Mouse (Mus musculus) right cerebral cortex, postnatal 10 days (tissue): ENCODE results near the gene Ugt1a6b.
"Not testable (repeated sequence)": the region's sequence is repeated elsewhere in the genome, so short reads cannot be mapped to it uniquely, and the experiment has no call there.

Source experiments
- DNase-seq, 2 experiments: peaks; one replicate each; pipeline ENCODE4 v3.0.0; 2021; ENCODE audit warnings: low spot score in 2 of 2

Ugt1a6b gene

GRCm38 (mm10) chr1:88103019-88103418 is at the start of gene Ugt1a6b:
TSS of gene Ugt1a6b (plus strand) at chr1:88103252.
- not testable (repeated sequence) for DNase-seq

GRCm38 (mm10) chr1:88055088-88055487 is 48.0 kb upstream of the Ugt1a6b start, which contains the start of gene Ugt1a10:
TSS of gene Ugt1a10 (plus strand) at chr1:88055388.
- DNase-seq, result no peak

DNA sequence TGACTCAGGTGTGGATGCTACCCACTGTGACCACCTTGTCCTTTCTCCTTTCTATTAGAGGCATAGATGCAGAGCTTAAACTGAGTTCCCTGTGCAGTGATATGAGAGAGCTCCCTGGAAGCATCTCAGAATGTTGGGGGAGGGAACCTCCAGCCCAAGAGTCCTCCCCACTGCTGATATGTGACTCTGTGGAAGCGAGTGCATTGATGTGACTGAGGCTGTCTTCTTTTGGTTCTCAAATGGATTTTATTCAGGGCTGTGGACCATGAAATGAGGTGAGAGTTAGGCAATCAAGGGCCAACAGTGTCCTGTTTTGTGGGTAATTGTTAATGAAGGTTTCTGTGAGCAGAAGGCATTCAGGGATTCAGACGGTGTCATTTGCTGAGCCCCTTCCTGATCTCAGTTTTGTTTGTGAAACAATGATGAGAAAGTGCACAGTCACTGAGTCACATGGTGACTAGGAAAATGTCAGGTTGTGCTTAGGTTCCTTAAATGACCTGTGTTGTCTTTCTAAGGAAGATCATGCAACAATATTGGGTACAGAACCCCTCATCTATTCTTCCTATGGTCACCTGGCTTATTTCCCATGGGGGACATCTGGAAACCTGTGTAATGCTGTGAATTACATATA is 36.5 kb upstream of the Ugt1a6b start:
- not testable (repeated sequence) for DNase-seq

DNA sequence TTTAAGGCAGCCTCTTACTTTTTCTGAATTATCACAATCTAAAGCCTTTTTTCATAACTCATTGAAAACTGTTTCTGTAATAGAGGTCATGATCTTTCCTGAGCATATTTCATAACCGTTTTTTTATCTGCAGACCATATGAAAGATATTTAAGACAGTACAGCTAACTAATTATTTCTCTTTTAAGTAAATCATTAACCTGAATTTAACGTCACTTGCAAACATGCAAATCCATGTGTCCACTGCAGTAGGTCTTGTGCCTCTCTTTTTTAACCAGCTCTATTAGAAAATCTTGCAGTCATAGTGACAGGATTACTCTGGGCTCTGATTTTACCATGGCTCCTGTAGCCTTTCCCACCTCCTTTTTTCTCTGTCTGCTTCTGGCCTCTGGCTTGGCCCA is 32.6 kb upstream of the Ugt1a6b start, which contains the start of gene Ugt1a9:
Gene Ugt1a9, plus strand, starts transcription at position 306 of the 400 bp plus-strand sequence.
- no peak for DNase-seq

DNA sequence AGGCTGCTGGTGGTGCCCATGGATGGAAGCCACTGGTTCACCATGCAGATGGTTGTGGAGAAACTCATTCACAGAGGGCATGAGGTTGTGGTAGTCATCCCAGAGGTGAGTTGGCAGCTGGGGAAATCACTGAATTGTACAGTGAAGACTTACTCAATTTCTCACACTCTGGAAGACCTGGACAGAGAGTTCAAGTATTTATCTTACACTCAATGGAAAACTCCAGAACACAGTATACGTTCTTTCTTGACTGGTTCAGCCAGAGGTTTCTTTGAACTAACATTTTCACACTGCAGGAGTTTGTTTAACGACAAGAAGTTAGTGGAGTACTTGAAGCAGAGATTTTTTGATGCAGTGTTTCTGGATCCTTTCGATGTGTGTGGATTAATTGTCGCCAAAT is 32.1 kb upstream of the Ugt1a6b start:
- no peak for DNase-seq

- DNase-seq, result no peak
Observed at GRCm38 (mm10) chr1:88074471-88074870, 28.6 kb upstream of the Ugt1a6b start.

GRCm38 (mm10) chr1:88077128-88077527 is 25.9 kb upstream of the Ugt1a6b start:
- no peak for DNase-seq

GRCm38 (mm10) chr1:88081670-88082069 is 21.4 kb upstream of the Ugt1a6b start:
- DNase-seq, result no peak

- no peak for DNase-seq
Observed at GRCm38 (mm10) chr1:88086125-88086524, 16.9 kb upstream of the Ugt1a6b start.

DNA sequence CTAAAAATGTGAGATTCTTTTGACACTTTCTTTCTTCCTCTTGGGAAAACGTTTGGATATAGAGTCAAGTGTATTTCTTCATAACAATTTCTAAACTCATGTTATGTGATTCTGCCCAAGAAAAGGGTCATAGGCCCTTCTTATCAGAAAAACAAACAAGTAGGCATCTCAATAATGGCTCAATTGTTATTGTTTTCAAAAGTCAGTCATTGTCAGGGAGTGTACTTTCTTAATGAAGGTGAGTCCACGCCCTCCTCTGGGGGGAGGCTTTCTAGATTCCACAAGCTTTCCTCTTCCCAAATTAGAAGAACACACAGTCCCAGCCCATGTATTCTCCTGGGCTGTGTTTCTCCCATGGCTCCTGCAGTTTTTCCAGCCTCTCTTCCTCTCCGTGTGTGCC is 15.5 kb upstream of the Ugt1a6b start, which contains the start of gene Ugt1a8:
Gene Ugt1a8, plus strand, starts transcription at position 301 of the 400 bp plus-strand sequence.
- no peak for DNase-seq

DNA sequence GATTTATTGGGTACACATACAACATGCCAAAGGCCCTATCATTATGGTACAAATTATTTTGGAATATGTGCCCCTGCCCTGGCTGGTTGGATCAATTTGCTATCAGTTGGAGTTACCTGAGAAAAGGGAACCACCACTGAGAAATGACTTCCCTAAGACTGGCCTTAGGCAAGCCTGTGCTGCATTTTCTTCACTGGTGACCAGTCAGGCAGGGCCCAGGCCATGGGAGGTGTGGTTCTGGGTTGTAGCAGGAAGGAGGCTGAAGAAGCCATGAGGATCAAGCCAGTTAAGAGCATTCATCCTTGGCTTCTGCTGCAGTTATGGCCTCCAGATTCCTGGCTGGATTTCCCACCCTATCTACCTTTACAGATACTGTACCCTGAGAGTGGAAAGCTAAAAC is 10.7 kb upstream of the Ugt1a6b start:
- DNase-seq, result no peak

- not testable (repeated sequence) for DNase-seq
Observed at GRCm38 (mm10) chr1:88094270-88094676, 8.8 kb upstream of the Ugt1a6b start.

GRCm38 (mm10) chr1:88094941-88095492 is 8.0 kb upstream of the Ugt1a6b start, which contains the start of gene Ugt1a7c:
TSS of gene Ugt1a7c (plus strand) at chr1:88095062.
- DNase-seq, result peak in 1 of 2 experiments; percentile 34

DNA sequence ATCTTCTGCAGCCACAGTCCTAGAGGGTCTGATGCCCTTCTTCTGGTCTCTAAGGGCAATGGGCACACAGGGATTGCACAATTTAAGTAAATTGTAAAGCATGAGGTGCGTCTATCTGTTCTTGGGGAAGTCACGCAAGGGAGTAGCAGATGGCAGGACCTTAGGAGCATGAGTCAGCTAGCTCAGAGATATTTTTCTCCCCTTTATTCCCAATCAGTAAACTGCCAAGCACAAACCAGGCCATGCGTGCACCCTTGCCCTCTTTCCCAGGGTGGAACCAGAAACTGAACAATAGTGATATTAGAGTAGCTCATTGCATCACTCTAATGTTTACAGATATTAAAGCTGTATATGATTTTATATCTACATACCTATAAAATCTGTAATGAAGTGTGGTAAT is 4.5 kb upstream of the Ugt1a6b start:
- DNase-seq, result not testable (repeated sequence)

GRCm38 (mm10) chr1:88099691-88100090 is 3.4 kb upstream of the Ugt1a6b start:
- not testable (repeated sequence) for DNase-seq

- DNase-seq, result not testable (repeated sequence)
Observed at GRCm38 (mm10) chr1:88103697-88104468, 831 bp downstream of the Ugt1a6b start.

DNA sequence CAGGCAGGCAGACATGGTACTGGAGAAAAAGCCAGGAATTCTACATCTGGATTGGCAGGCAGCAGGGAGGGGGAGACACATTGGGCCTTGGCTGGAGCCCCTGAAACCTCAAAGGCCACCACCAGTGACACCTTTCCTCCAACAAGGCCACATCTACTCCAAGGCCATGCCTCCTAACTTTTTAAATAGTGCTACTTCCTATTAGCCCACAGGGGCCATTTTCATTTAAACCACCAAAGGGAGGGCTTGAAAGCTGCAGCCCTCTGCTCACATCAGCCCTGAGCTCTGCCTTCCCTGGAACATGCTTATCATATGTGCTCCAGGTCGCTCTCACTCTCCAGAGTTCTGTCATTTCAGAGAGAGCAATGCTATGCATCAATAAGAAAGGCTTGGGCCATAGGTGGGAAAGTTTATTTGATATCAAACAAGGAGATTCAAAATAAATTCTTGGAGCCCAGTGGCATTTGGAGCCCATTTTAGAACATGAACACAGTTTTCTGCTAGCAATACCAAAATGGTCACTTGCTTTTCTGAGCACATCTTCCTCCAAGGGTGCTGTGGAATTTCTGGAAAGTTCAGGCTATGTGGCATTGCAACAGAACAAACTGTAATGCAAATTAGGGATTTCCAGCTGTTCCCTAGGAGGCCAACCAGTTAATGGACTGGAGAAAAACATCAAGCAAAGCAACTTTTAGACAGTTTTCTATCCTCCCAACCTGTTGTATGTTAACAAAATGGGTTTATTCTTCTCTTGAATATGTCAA is 1.8 kb downstream of the Ugt1a6b start:
- DNase-seq, result no peak

DNA sequence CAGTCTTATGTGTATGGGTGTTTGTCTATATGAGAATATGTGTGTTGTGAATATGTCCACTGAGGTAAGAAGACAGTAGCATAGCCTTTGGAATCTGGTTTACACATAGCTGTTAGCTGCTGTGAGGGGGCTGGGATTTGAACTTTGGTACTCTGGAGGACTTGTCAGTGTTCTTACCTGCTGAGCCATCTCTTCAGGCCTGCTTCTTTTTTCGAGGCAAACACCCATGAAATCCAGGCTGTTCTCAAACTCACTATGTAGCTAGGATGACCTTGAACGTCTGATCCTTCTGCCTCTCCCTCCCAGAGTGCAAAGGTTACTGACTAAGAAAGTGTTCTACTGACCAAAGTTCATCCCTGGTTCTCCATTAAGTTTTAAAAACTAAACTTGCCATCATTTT is 2.6 kb downstream of the Ugt1a6b start:
- no peak for DNase-seq

DNA sequence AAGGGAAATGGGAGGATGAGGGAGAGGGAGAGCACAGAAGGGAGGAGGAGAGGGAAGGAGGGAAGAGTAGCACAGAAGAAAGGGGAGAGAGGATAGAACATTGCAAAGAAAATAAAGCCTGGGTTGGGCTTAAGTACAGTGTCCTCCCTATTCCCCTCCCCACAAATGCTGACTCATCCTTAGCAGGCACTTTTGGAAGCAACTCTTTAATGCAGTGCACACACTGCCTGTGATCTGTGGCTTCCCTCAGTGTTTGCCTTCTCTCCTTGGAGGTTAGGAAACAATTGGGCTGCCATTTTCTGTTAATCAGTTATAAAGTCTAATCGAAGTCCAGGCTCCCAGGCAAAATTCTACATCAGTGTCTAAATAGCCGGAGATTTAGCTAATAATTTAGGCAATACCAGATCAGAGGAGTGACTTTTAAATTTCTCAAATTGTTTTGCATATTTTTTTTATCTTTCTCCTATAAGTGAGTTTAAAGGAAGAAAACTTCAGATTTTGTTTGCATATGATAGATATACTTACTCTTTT is 6.0 kb downstream of the Ugt1a6b start:
- not testable (repeated sequence) for DNase-seq

- not testable (repeated sequence) for DNase-seq
Observed at GRCm38 (mm10) chr1:88109604-88110003, 6.6 kb downstream of the Ugt1a6b start.

DNA sequence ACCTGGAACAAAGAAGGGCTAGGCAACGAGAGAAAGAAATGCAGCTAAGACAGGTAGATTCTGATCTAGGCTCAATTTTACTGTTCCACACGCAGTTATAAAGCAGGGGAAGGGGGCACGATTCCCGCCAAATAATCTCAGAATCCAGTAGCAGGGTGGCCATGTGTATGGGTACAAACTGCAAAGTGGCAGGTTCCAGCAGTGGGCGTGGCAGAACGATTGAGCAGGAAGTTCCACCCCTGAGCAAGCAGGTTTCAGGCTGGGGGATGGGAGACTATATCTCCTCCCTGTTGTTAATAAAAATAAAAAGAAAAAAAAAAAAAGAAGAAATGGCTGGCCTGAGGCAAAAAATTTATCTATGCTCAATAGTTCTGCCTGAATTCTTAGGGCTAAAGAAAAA is 9.7 kb downstream of the Ugt1a6b start:
- not testable (repeated sequence) for DNase-seq
